Mouse (Mus musculus) ES-E14 (cell line): ENCODE results near the gene Cela3b.

Source experiments
- CHD2 ChIP-seq: IDR thresholded peaks from 2 replicates; pipeline ENCODE4 v1.6.1; 2014; ENCODE audit warnings: mild to moderate bottlenecking, low read depth, low read length, inconsistent platforms
- HCFC1 ChIP-seq: IDR thresholded peaks from 2 replicates; pipeline ENCODE4 v1.6.1; 2012; ENCODE audit warnings: low read length, inconsistent platforms, borderline replicate concordance; ENCODE audit not compliant: insufficient read depth
- MAFK ChIP-seq: IDR thresholded peaks from 2 replicates; pipeline ENCODE4 v1.6.1; 2014; ENCODE audit warnings: mild to moderate bottlenecking, low read depth, low read length, inconsistent platforms; ENCODE audit not compliant: insufficient read depth
- ZC3H11A ChIP-seq: IDR thresholded peaks from 2 replicates; pipeline ENCODE4 v1.6.1; 2012; ENCODE audit warnings: low read depth, mild to moderate bottlenecking, inconsistent platforms, low read length, borderline replicate concordance

DNA sequence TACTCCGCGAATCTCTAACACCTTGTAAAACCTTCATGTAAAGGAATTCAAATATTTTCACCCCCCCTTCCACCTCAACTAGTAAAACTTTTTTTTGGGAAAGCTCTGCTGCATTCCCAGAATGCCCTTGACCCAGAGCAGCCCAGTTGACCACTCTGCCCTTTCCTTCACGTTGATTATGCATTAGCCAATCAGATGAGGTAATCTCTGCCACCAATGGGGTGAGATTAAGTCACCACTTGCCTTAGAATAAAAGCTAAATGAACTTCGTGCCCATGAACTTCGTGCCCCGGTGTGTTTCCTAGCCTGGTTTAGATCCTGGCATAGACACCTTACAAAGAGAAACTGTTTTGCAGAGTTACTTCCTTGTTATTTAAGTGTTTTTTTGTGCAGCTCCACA is 41.4 kb downstream of the Cela3b start:
- TF ChIP-seq ZC3H11A: no peak
- TF ChIP-seq HCFC1: no peak
- no peak for TF ChIP-seq CHD2
- TF ChIP-seq MAFK: no peak
